Mouse (Mus musculus) hindbrain, embryonic 11.5 days (tissue): ENCODE measurements around the gene Cog6. TPM values are rescaled to one million over a fixed set of nuclear protein-coding genes. Genes with fewer than 3 reads are reported as not detected.
A peak's percentile ranks its signal among the peaks of the same experiment; 100 is the strongest.

Source experiments
- ATAC-seq: fragments of 200-750 bp; cut with Nextera tagmentation; 2 replicates; pipeline ENCODE4 v1.8.0; 2017; ENCODE audit warnings: mild to moderate bottlenecking, moderate TSS enrichment, moderate library complexity; ENCODE audit not compliant: low FRiP score
- DNase-seq: peaks from one replicate; pipeline ENCODE4 v3.0.0-alpha.2; 2015; ENCODE audit warnings: low spot score
- H3K27ac ChIP-seq: fragments of 300-500 bp; sonication (generic); 2 replicates; pipeline ENCODE4 v1.5.1; 2014; ENCODE audit warnings: mild to moderate bottlenecking, low read depth, low read length
- H3K27me3 ChIP-seq: fragments of 300-500 bp; sonication (generic); 2 replicates; pipeline ENCODE4 v1.6.1; 2014; ENCODE audit warnings: mild to moderate bottlenecking, low read length, moderate library complexity, mixed read lengths; ENCODE audit not compliant: control insufficient read depth, insufficient read depth
- H3K36me3 ChIP-seq: fragments of 300-500 bp; sonication (generic); 2 replicates; pipeline ENCODE4 v1.6.1; 2014; ENCODE audit warnings: mild to moderate bottlenecking, low read length, moderate library complexity, mixed read lengths; ENCODE audit not compliant: control insufficient read depth, insufficient read depth
- H3K4me1 ChIP-seq: fragments of 300-500 bp; sonication (generic); replicated peaks from 2 replicates; pipeline ENCODE4 v1.6.1; 2014; ENCODE audit warnings: low read length, mixed read lengths; ENCODE audit not compliant: control insufficient read depth, insufficient read depth
- H3K4me2 ChIP-seq: fragments of 300-500 bp; sonication (generic); replicated peaks from 2 replicates; pipeline ENCODE4 v1.6.1; 2014; ENCODE audit warnings: mild to moderate bottlenecking, low read depth, low read length
- H3K4me3 ChIP-seq: fragments of 300-500 bp; sonication (generic); 2 replicates; pipeline ENCODE4 v1.5.1; 2014; ENCODE audit warnings: low read depth, low read length
- H3K9ac ChIP-seq: fragments of 300-500 bp; sonication (generic); 2 replicates; pipeline ENCODE4 v1.6.1; 2014; ENCODE audit warnings: low read depth, low read length
- H3K9me3 ChIP-seq: fragments of 300-500 bp; sonication (generic); 2 replicates; pipeline ENCODE4 v1.6.1; 2016; ENCODE audit warnings: low read length; ENCODE audit not compliant: control insufficient read depth
- WGBS: fragments of 180-500 bp; shearing (Covaris S2); extraction: QIAGEN DNeasy Blood & Tissue Kit; methylation state at CpG from one replicate; pipeline ENCODE4 v1.1.7; 2014; 5-methylcytosine and 5-hydroxymethylcytosine counted together
- polyA plus RNA-seq: library from polyadenylated mRNA; unstranded; fragments of >200 nt; fragmentation: Nextera tagmentation; extraction: Ambion mirVana; gene quantifications from 2 replicates; pipeline ENCODE4 v1.2.1, GENCODE M21; 2014

The Cog6 gene
- polyA plus RNA-seq, 1 experiment from 2014 or later, result 52.1 TPM

GRCm38 (mm10) chr3:53004406-53005114, 12.5 kb downstream of the Cog6 start:
- Histone ChIP-seq H3K27ac (no peak overlapping the region), H3K36me3 (peaks cover 7% of the 10 kb centered on the region), H3K9ac (no peak overlapping the region), H3K4me3 (no peak overlapping the region), H3K4me1 (no peaks in the 10 kb centered on the region), H3K4me2 (no peak overlapping the region), H3K9me3 (no peaks in the 10 kb centered on the region), H3K27me3 (no peaks in the 10 kb centered on the region)
- WGBS, result 69% methylated on average over 2 of the region's 2 CpGs
- peak; percentile 55 for DNase-seq
- ATAC-seq, result no peak

DNA sequence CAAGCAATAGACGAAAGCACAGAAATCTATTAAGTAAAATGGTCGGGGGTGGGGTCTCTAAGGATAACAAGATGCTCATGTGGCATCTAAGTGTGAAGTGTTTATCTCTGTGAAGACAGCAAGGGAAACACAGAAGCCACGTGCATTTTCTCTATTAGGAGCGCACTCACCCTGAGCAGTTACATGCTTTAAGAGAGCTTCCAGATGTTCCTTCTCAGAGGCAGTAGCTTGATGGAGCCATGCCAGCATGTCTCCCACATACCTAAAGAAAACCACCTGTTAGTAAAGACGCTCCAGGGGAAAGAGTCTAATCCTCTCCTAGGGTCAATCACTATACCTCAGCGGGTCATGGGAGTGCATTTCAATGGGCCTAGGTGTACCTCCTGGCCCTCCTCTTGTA, 15.0 kb downstream of the Cog6 start:
- 80% methylated on average over 6 of the region's 6 CpGs for WGBS
- H3K36me3 ChIP-seq, result peaks cover 5% of the 10 kb centered on the region
- ATAC-seq, result no peak

DNA sequence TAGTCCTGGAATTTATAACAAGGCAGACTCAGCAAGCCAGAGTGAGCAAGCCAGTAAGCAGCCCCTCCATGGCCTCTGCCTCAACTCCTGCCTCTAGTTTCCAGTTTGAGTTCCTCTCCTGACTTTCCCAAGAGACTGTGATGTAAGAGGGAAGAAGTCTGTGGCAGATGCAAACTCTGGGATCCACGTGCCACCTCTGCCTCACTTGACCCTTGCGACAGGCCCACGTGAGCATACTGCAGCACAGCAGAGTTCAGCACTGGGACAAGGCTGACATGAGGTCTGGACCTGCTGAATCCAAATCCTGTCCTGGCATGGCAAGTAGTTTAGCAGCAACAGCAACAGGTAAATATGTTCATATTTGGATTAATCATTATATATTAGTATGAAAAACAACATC, 17.0 kb downstream of the Cog6 start:
- Histone ChIP-seq H3K9ac (no peak overlapping the region), H3K27me3 (no peaks in the 10 kb centered on the region), H3K9me3 (no peaks in the 10 kb centered on the region), H3K27ac (no peak overlapping the region), H3K4me3 (no peak overlapping the region), H3K4me2 (no peak overlapping the region), H3K36me3 (0 out of 2 replicates have a peak, but pooled peaks cover 2% of the 10 kb centered on the region), H3K4me1 (no peaks in the 10 kb centered on the region)
- ATAC-seq (no peak), DNase-seq (no peak)
- 89% methylated on average over 3 of the region's 3 CpGs for WGBS

More for the DNA sequence above, 15.0 kb downstream of the Cog6 start:
- no peaks in the 10 kb centered on the region for H3K9me3 ChIP-seq
- H3K4me3 ChIP-seq, result no peak overlapping the region
- no peaks in the 10 kb centered on the region for H3K4me1 ChIP-seq
- no peaks in the 10 kb centered on the region for H3K27me3 ChIP-seq
- no peak overlapping the region for H3K9ac ChIP-seq
- DNase-seq, result no peak
- no peak overlapping the region for H3K4me2 ChIP-seq
- no peak overlapping the region for H3K27ac ChIP-seq

- H3K36me3 ChIP-seq, result 0 out of 2 replicates have a peak, but pooled peaks cover 2% of the 10 kb centered on the region
- no peak overlapping the region for H3K4me3 ChIP-seq
- no peak for DNase-seq
- H3K9me3 ChIP-seq, result no peaks in the 10 kb centered on the region
- no peaks in the 10 kb centered on the region for H3K4me1 ChIP-seq
- H3K27me3 ChIP-seq, result no peaks in the 10 kb centered on the region
- H3K27ac ChIP-seq, result no peak overlapping the region
- no peak for ATAC-seq
- H3K9ac ChIP-seq, result no peak overlapping the region
- H3K4me2 ChIP-seq, result no peak overlapping the region
- 83% methylated on average over 15 of the region's 15 CpGs for WGBS
Observed at GRCm38 (mm10) chr3:52999016-52999744, 17.9 kb downstream of the Cog6 start.

DNA sequence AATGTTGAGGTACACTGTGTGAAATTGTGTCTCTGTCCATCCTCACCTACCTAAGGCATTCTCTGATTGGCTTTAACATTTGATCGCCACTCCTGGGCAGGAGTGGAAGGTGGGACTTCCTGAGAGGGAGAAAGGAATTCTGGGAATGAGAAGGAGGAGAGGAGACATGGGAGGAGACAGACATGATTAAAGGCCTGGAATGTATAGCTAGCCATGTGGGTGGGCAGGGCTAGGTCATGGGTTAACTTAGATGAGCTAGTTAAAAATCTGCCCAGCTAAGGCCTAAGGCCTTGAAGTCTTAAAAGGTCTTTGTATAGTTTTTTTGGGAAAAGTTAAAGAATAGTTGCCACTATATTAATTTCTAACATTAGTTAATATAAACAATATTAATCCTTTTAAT, 19.7 kb downstream of the Cog6 start:
- no peak overlapping the region for H3K9ac ChIP-seq
- H3K4me1 ChIP-seq, result no peaks in the 10 kb centered on the region
- H3K36me3 ChIP-seq, result 0 out of 2 replicates have a peak, but pooled peaks cover 2% of the 10 kb centered on the region
- DNase-seq, result no peak
- no peak overlapping the region for H3K4me3 ChIP-seq
- WGBS, result 86% methylated on average over 1 of the region's 1 CpGs
- H3K4me2 ChIP-seq, result no peak overlapping the region
- H3K27me3 ChIP-seq, result no peaks in the 10 kb centered on the region
- no peaks in the 10 kb centered on the region for H3K9me3 ChIP-seq
- no peak for ATAC-seq
- H3K27ac ChIP-seq, result no peak overlapping the region

- Histone ChIP-seq H3K9me3 (no peaks in the 10 kb centered on the region), H3K27ac (no peak overlapping the region), H3K9ac (no peak overlapping the region), H3K4me1 (no peaks in the 10 kb centered on the region), H3K4me2 (no peak overlapping the region), H3K27me3 (no peaks in the 10 kb centered on the region), H3K36me3 (no peaks in the 10 kb centered on the region), H3K4me3 (no peak overlapping the region)
- whole genome bisulfite sequencing, result 94% methylated on average over 5 of the region's 5 CpGs
- ATAC-seq (no peak), DNase-seq (no peak)
Observed at GRCm38 (mm10) chr3:52996635-52997034, 20.4 kb downstream of the Cog6 start.

GRCm38 (mm10) chr3:52994666-52995065, 22.4 kb downstream of the Cog6 start:
- Histone ChIP-seq H3K27ac (no peak overlapping the region), H3K9me3 (no peaks in the 10 kb centered on the region), H3K36me3 (no peaks in the 10 kb centered on the region), H3K27me3 (no peaks in the 10 kb centered on the region), H3K9ac (no peak overlapping the region), H3K4me1 (no peaks in the 10 kb centered on the region), H3K4me3 (no peak overlapping the region), H3K4me2 (no peak overlapping the region)
- ATAC-seq, result no peak
- WGBS, result 70% methylated on average over 5 of the region's 5 CpGs
- DNase-seq, result peak; percentile 28

DNA sequence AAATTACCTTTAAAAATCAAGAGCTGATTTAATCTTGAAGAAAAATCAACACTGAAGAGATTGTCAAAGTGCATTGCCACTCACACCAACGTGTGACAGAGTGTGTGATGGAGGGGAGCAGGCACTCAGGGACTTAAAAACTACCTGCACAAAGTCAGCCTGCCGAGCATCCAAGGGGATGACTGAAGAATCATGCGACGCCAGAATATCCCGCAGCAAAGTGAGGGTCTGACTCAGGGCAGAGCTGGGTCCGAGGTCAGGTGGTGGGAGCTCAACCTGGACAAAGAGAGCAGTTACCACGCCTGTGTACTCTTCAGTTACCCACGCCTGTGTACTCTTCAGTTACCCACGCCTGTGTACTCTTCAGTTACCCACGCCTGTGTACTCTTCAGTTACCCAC, 23.7 kb downstream of the Cog6 start:
- whole genome bisulfite sequencing, result 93% methylated on average over 9 of the region's 10 CpGs
- no peak overlapping the region for H3K4me2 ChIP-seq
- no peak overlapping the region for H3K4me3 ChIP-seq
- no peak overlapping the region for H3K27ac ChIP-seq
- no peaks in the 10 kb centered on the region for H3K27me3 ChIP-seq
- H3K9ac ChIP-seq, result no peak overlapping the region
- ATAC-seq (no peak), DNase-seq (no peak)
- no peaks in the 10 kb centered on the region for H3K4me1 ChIP-seq
- no peaks in the 10 kb centered on the region for H3K36me3 ChIP-seq
- no peaks in the 10 kb centered on the region for H3K9me3 ChIP-seq
